Mouse (Mus musculus) CH12.LX (cell line): ENCODE data around the gene Xylt1.

Experiments used
- MAX ChIP-seq: IDR thresholded peaks from 2 replicates; pipeline ENCODE4 v1.6.1; 2011; ENCODE audit warnings: low read length, improper control_type of control experiment
- MAZ ChIP-seq: IDR thresholded peaks from 2 replicates; pipeline ENCODE4 v1.6.1; 2012; ENCODE audit warnings: low read depth, mild to moderate bottlenecking, inconsistent platforms, low read length, improper control_type of control experiment, moderate library complexity
- TCF12 ChIP-seq: IDR thresholded peaks from 2 replicates; pipeline ENCODE4 v1.6.1; 2014; ENCODE audit warnings: low read depth, mild to moderate bottlenecking, inconsistent platforms, low read length, improper control_type of control experiment

DNA sequence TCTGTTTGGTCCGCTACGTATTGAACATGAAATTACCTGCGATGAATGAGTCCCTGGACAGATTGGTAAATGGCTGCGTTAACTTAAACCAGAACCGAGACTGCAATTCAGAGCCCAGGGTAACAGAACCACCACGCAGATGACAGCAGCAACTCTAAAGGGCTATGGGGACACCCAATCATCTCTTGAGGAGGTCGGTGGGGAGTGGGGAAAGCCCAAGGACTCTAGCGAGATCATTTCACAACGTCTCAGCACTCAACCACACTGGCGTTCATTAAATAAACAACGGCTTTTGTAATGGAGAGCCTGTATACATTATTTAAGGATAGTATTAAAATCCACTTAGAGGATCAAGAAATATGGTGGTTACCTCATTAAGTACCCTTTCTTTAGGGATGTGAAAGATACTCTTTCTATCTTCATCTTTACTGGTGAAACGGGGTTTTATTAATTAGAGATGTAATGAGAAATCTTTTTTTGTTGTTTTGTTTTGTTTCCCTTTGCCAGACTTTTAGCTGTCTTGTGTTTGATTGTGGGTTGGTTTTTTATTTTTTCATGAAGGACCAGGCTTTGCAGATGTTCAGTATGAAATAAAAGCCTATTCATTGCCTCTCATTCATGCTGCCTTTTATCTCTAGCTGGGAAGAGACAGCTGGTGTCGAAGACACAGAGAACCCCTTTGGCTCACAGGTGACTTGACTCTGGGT is 12.2 kb downstream of the Xylt1 start:
- no peak for TF ChIP-seq TCF12
- no peak for TF ChIP-seq MAX
- no peak for TF ChIP-seq MAZ
